Mouse (Mus musculus) spleen, adult 2 months (tissue): ENCODE data around the gene Cdh13. TPM values are rescaled to one million over a fixed set of nuclear protein-coding genes. Genes with fewer than 3 reads are reported as not detected.

Experiments
- DNase-seq, 2 experiments: peaks; one replicate each; pipeline versions ENCODE4 v3.0.0 to v3.0.0-alpha.2; 2012 to 2021; ENCODE audit warnings: low spot score in 2 of 2, low read depth in 1 of 2
- H3K27ac ChIP-seq: fragments of 200-500 bp; 2 replicates; pipeline ENCODE4 v1.5.1; 2012; ENCODE audit warnings: low read length, inconsistent platforms; ENCODE audit not compliant: insufficient read depth
- H3K27me3 ChIP-seq: fragments of 200-500 bp; 2 replicates; pipeline ENCODE4 v1.6.1; 2012; ENCODE audit warnings: mild to moderate bottlenecking, moderate library complexity, low read length, inconsistent platforms; ENCODE audit not compliant: control insufficient read depth, insufficient read depth
- H3K36me3 ChIP-seq: fragments of 200-500 bp; 2 replicates; pipeline ENCODE4 v1.6.1; 2012; ENCODE audit warnings: mild to moderate bottlenecking, low read length, inconsistent platforms; ENCODE audit not compliant: control insufficient read depth, insufficient read depth
- H3K4me1 ChIP-seq: fragments of 200-500 bp; 2 replicates; pipeline ENCODE4 v1.6.1; 2011; ENCODE audit warnings: inconsistent platforms; ENCODE audit not compliant: control insufficient read depth, insufficient read depth, insufficient read length
- H3K4me3 ChIP-seq: fragments of 200-500 bp; 2 replicates; pipeline ENCODE4 v1.5.1; 2011; ENCODE audit warnings: mild to moderate bottlenecking, inconsistent platforms; ENCODE audit not compliant: insufficient read depth, insufficient read length; ENCODE audit errors: extremely low read depth
- CTCF ChIP-seq: fragments of 200-500 bp; IDR thresholded peaks from 2 replicates; pipeline ENCODE4 v1.5.1; 2011; ENCODE audit warnings: mild to moderate bottlenecking, inconsistent platforms; ENCODE audit not compliant: insufficient read depth, insufficient read length, insufficient replicate concordance; ENCODE audit errors: extremely low read depth
- POLR2A ChIP-seq: fragments of 200-500 bp; IDR thresholded peaks from 2 replicates; pipeline ENCODE4 v1.6.1; 2011; ENCODE audit warnings: low read depth, low read length, inconsistent platforms
- WGBS: fragments of 180-500 bp; shearing (Covaris S2); methylation state at CpG from one replicate; pipeline ENCODE4 v1.1.7; 2018; 5-methylcytosine and 5-hydroxymethylcytosine counted together
- polyA plus RNA-seq: library from polyadenylated mRNA; depleted of rRNA; stranded (reverse); fragments of >200 nt; gene quantifications from 2 replicates; pipeline ENCODE4 v1.2.3, GENCODE M21; 2012

Cdh13 gene
- polyA plus RNA-seq, 1 experiment = 0.50 TPM

GRCm38 (mm10) chr8:118725651-118726050 is 442.1 kb downstream of the Cdh13 start:
- Histone ChIP-seq H3K4me3 (no peak overlapping the region), H3K27ac (no peak overlapping the region), H3K4me1 (no peaks in the 10 kb centered on the region), H3K27me3 (no peaks in the 10 kb centered on the region), H3K36me3 (no peaks in the 10 kb centered on the region)
- no peak for DNase-seq
- no peak for TF ChIP-seq CTCF
- no peak for TF ChIP-seq POLR2A
- whole genome bisulfite sequencing = 94% methylated on average over 5 of the region's 5 CpGs

- 80% methylated on average over 5 of the region's 5 CpGs for WGBS
- TF ChIP-seq CTCF (no peak), POLR2A (no peak)
- no peaks in the 10 kb centered on the region for H3K27me3 ChIP-seq
- no peaks in the 10 kb centered on the region for H3K4me1 ChIP-seq
- no peak overlapping the region for H3K27ac ChIP-seq
- H3K4me3 ChIP-seq = no peak overlapping the region
- no peaks in the 10 kb centered on the region for H3K36me3 ChIP-seq
- DNase-seq = no peak
These were observed 458.2 kb downstream of the Cdh13 start for GRCm38 (mm10) chr8:118741781-118742180.

GRCm38 (mm10) chr8:118744991-118745390 is 461.5 kb downstream of the Cdh13 start:
- WGBS = 92% methylated on average over 13 of the region's 13 CpGs
- Histone ChIP-seq H3K4me1 (no peaks in the 10 kb centered on the region), H3K27me3 (no peaks in the 10 kb centered on the region), H3K36me3 (no peaks in the 10 kb centered on the region), H3K4me3 (no peak overlapping the region), H3K27ac (no peak overlapping the region)
- TF ChIP-seq POLR2A (no peak), CTCF (no peak)
- DNase-seq = no peak

- no peak overlapping the region for H3K4me3 ChIP-seq
- no peak for DNase-seq
- H3K36me3 ChIP-seq = no peaks in the 10 kb centered on the region
- no peak for TF ChIP-seq POLR2A
- TF ChIP-seq CTCF = no peak
- H3K27me3 ChIP-seq = no peaks in the 10 kb centered on the region
- H3K4me1 ChIP-seq = no peaks in the 10 kb centered on the region
- WGBS = 95% methylated on average over 21 of the region's 21 CpGs
- H3K27ac ChIP-seq = no peak overlapping the region
These were observed 464.6 kb downstream of the Cdh13 start for GRCm38 (mm10) chr8:118748041-118748604.

GRCm38 (mm10) chr8:118749191-118749590 is 465.7 kb downstream of the Cdh13 start:
- no peaks in the 10 kb centered on the region for H3K27me3 ChIP-seq
- no peaks in the 10 kb centered on the region for H3K4me1 ChIP-seq
- 90% methylated on average over 3 of the region's 3 CpGs for WGBS
- H3K4me3 ChIP-seq = no peak overlapping the region
- no peak overlapping the region for H3K27ac ChIP-seq
- TF ChIP-seq POLR2A = no peak
- no peak for TF ChIP-seq CTCF
- no peaks in the 10 kb centered on the region for H3K36me3 ChIP-seq
- no peak for DNase-seq

GRCm38 (mm10) chr8:118749786-118750185 is 466.3 kb downstream of the Cdh13 start:
- no peak for DNase-seq
- no peaks in the 10 kb centered on the region for H3K4me1 ChIP-seq
- H3K27ac ChIP-seq = no peak overlapping the region
- H3K27me3 ChIP-seq = no peaks in the 10 kb centered on the region
- H3K4me3 ChIP-seq = no peak overlapping the region
- no peaks in the 10 kb centered on the region for H3K36me3 ChIP-seq
- WGBS = 86% methylated on average over 11 of the region's 11 CpGs
- no peak for TF ChIP-seq POLR2A
- TF ChIP-seq CTCF = no peak

GRCm38 (mm10) chr8:118753710-118754109 is 470.2 kb downstream of the Cdh13 start:
- DNase-seq = no peak
- TF ChIP-seq CTCF (no peak), POLR2A (no peak)
- 90% methylated on average over 12 of the region's 12 CpGs for WGBS
- no peak overlapping the region for H3K27ac ChIP-seq
- H3K36me3 ChIP-seq = no peaks in the 10 kb centered on the region
- H3K4me3 ChIP-seq = no peak overlapping the region
- H3K27me3 ChIP-seq = no peaks in the 10 kb centered on the region
- H3K4me1 ChIP-seq = no peaks in the 10 kb centered on the region
